Mouse (Mus musculus): ENCODE data around the gene AK157302.
"Not testable (repeated sequence)": the region's sequence is repeated elsewhere in the genome, so short reads cannot be mapped to it uniquely, and the experiment has no call there.

The AK157302 gene

GRCm38 (mm10) chr13:21495080-21495479 lies at the start of gene AK157302:
AK157302 (plus strand) TSS chr13:21495223.
- peak; percentile 19 to 25 for DNase-seq

DNA sequence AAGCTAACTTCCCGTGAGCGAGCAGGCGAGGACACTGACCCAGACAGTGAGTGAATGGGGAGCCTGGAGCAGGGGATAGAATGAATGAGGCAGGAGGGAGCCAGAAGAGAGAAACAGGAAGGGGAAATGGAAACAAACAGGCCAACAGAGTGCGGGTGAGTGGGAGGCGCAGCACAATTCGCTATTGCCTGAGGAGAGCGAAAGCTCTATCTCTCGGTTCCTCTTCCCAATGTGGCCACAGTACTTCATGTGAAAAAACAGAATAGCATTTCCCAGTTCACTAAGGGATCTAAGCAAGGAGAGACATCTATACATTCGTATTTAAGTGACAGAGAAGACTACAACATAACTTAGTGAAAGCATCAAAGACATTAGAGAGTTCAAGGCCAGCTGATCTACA lies 48.2 kb upstream of the AK157302 start:
- DNase-seq, result no peak

- DNase-seq, result no peak
These were observed 47.0 kb upstream of the AK157302 start for GRCm38 (mm10) chr13:21447856-21448614.

DNA sequence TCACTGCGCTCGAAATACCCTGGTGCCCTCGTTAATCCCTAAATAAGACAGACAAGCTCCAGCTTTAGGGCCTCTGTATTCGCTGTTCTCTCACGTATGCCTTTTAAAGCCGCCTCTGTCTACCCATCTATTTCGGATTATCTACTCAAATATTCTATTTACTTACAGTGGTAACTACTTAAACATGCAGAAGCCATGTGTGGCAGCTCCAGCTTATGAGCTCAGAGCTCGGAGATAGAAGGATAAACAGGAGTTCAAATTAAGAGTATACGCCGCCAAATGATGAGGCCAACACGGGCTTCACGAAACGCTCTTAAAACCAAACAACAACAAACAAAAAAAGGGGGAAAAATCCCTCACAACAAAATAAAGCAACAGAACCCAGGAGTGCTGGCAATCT lies 42.0 kb upstream of the AK157302 start:
- DNase-seq, result no peak

DNA sequence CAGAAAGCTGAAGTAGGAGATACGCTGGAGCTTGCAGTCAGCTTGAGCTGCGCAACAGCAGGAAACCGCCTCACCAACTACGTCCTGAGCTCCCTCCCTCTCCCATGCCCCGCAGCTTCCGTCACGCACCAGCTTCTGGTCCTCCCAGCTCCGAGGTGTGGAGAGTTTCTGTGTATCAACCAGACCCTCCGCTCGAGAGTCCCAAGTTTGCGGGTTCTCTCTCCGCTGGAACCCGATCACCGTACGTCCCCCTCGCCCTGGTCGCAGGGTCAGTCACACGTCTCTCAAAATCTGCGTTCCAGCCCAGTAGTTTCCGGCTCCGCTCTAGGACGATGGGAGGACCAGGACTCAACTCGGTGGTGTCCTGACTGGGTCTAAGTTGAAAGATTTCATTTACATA lies 41.6 kb upstream of the AK157302 start, which contains the start of gene Zscan26:
Gene Zscan26 (minus strand): TSS at position 282 of the 400 bp plus-strand sequence.
- DNase-seq, result peak; percentile 83 to 88

- DNase-seq, result no peak
These were observed 40.9 kb upstream of the AK157302 start for GRCm38 (mm10) chr13:21454133-21454532.

DNA sequence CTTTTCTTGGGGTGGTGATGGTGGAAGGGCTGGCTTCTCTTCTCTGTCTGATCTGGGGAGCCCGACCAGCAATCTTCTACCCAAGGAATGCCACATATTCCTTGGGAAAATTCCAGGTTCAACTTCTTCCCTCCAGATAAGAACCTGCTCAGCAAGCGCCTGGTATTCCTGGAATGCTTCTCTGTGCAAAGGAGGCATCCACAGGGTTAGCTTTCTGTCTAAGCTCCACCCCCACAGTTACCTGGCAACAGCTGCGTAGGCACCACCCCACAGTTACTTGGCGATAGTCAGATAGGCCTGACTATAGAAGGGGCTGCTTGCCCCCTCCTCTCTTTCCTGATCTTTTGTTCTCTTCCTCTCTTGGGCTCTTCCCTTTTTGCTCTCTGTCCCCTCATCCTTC lies 38.7 kb upstream of the AK157302 start:
- DNase-seq, result no peak

DNA sequence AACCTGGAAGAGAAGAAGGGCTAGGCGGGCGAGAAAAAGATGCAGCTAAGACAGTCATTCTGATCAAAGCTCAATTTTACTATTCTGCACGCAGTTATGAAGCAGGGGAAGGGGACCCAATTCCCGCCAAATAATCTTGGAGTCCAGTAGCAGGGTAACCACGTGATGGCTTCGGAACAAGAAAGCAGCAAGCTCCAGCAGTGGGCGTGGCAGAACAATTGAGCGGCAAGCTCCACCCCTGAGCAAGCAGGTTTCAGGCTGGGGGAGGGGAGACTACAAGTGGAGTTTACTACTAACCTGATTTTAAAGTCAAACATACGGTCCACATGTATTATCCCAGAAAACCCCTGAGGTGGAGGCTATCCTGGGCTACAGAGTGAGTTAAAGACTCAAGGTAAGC lies 32.5 kb upstream of the AK157302 start:
- DNase-seq, result not testable (repeated sequence)

DNA sequence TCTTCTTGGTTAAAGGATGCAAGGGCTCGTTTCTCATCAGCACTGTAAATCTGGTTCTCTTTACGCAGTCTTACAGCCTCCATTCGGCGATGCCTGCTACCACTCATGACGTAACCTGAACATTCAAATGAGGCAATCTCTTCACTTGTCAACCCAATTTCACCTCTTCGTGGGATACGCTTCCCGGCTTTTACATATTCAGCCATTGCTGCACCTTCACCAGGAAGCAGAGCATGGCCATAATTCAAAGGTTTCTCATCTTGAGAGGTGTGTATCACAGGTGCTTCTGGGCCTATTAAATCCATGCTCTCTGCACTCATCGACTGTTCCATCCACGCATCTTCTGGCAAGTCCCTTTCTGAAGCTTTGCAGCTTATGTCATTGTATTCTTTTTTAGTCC lies 27.7 kb upstream of the AK157302 start:
- DNase-seq, result no peak

DNA sequence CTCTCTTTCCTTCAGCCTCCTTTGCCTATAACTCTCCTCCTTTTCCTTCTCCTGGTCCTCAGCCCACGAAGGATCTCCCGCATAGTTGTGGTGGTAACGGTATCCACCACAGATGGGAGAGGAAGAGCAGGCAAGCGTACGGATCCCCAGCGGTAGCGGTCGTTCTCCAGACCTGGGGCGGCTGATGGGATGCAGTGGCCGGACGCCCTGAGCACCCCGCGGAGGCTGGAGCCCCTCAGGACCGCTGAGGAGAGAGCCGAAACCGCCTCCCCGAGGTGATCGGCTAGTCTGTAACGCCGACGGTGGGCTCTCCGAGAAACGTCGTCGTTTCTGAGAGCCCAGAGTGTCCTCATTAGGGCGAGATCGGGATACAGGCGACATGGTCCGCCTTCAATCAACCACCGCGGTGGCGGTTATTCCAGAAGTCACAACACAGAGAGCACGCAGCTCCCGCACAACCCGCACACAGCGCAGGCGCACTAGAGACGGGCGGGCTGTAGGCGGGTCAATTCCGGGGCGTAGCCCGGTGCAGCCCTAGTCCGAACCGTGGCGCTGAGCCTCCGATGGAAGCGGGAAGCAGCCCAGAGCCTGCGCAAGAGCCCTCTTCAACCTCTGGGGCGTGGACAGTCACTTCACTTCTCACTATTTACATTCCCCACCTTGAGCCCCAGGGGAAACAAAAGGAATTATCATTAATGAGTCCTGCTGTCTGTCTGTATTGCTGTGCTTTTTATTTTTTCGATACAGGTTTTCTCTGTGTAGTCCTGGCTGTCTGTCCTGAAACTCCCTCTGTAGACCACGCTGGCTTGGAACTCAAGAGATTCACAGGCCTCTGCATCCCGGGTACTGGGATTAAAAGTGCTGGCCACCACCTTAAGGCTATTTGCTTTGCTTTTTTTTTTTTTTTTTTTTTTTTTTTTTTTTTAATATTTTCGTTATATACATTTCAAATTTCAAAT lies 26.7 kb upstream of the AK157302 start, which contains the start of gene Nkapl:
Gene Nkapl (minus strand): TSS at position 449 of the 959 bp plus-strand sequence.
- DNase-seq, result peak; percentile 88 to 90

DNA sequence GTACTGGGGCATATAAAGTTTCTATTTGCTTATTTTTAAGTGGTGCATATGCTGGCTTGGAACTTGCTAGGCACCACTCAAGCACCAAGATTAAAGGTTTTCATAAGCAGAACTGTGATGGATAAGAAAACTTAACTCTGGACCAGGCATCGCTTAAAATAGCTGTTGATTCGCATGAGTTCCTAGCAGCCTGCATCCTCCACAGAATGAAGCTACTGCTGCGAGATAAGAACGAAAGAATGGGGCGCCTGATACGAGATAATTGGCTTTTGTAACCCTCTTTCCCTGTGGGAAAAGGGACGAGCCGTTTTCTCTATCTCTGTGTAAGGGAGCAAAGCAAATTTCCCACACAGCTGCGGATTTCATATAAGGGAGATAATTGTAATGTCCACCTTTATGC lies 25.9 kb upstream of the AK157302 start:
- DNase-seq, result no peak

- DNase-seq, result no peak
These were observed 22.6 kb upstream of the AK157302 start for GRCm38 (mm10) chr13:21472427-21472826.

DNA sequence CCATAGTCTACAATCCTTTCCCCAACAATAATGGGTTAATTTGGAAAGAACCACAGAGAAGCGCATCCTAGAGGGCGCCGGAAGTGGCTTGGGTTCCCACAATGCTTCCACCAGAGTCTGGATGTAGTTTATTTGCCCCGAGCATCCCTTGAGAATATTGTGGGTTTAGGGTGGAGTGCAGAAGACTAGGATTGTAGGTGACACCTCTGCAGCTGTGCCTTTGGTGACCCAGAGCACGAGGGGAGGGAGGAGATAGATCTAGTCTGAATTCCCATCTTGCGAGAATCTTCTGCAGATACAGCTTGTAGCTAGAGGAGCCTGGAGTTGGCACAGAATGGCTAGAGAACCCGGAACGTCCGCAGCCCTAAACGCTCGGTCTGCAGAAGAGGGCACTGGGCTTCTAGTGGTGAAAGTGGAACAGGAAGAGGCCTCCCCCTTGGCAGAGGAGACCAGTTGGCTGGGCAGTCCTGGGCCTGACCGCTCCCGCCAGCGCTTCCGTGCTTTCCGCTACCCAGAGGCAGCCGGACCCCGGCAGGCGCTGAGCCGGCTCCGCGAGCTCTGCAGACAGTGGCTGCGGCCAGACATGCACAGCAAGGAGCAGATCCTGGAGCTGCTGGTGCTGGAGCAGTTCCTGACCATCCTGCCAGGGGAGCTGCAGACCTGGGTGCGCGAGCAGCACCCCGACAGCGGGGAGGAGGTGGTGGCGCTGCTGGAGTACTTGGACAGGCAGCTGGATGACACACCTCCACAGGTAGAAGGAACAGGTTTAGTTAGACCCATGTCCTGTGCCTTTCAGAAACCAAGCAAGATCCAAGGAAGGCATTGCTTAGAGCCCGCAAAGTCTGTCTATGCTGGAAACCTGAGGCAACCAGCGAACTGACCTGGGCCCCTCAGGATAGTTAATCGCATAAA lies 16.0 kb upstream of the AK157302 start, which contains the start of the genes Zkscan4 and Gm10065:
Gene Zkscan4 (plus strand): TSS at position 149 of the 912 bp plus-strand sequence.
Gene Gm10065 (minus strand): TSS at position 683 of the 912 bp plus-strand sequence.
- peak; percentile 78 to 81 for DNase-seq

DNA sequence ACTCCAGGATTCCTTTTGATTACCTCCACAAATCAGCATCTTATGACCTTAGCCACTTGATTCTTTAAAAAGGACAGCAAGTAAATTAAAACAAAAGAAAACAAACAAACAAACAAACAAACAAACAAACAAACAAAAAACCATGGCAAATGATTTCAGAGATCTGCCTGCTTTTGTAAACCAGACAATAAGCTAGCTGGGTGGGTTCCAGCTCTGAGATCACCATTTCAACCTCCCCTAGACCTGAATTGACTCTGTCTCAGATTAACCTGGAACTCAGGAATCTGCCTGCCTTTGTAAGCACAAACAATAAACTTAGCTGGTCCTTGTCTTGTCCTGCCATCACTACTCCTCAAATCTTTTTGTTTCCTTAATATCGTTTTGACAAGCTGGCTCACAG lies 8.1 kb upstream of the AK157302 start:
- no peak for DNase-seq

DNA sequence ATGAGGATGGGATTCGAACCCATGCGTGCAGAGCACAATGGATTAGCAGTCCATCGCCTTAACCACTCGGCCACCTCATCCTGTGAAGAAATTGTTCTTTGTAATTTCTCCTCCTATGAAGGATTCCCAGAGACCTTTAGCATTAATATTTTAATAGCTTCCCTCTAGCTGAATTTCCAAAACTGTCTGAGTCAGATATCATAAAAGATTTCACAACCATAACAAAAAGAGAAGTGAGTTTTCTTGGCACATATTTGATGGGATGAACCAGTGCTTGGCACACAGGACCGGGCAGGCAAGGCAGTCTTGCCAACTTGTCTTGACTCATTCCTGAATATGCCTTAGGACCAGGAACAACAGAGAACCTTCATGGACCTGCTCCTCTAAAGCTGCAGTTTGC lies 2.2 kb upstream of the AK157302 start:
- no peak for DNase-seq

DNA sequence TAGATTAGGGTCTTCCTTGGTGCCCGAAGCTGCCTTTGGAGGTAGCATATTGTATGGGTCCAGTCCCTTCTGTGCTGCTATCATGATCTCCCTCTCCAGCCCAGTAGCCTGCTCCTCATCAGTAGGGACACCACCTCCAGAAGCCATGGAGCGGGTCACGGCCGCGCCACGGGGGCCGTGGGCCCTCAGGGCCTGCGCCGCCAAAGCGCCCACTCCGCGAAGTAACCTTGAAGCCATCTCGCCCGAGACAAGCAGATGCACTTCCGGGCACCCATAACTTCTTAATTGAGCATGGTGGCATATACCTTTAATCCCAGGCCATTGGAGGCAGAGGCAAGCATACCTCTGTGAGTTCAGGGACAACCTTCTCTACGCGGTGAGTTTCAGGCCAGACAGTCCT lies 6.2 kb downstream of the AK157302 start, which contains the start of gene Gm11273:
Gene Gm11273 (minus strand): TSS at position 237 of the 400 bp plus-strand sequence.
- not testable (repeated sequence) for DNase-seq

DNA sequence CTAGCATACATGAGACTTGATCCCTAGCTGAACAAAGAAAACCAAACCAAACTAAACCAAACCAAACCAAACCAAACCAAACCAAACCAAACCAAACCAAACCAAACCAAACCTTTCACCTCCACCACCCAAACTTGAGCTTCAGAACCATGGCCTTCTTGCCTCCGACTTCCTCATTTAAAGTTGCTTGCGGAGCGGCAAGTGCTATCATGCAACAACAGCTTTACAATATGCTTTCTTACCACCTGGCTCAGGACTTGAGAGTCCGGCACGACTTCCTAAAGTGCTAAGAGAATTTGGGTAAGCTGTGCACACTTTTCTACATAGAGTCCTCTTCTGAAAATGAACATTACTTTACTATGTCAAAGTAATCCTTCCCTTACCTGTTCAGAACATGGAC lies 7.3 kb downstream of the AK157302 start:
- no peak for DNase-seq

GRCm38 (mm10) chr13:21506221-21506649 lies 11.2 kb downstream of the AK157302 start:
- peak; percentile 81 to 82 for DNase-seq

GRCm38 (mm10) chr13:21530136-21530535 lies 35.1 kb downstream of the AK157302 start:
- no peak for DNase-seq

- peak; percentile 90 to 92 for DNase-seq
These were observed 35.8 kb downstream of the AK157302 start, which contains the start of gene Zkscan8 for GRCm38 (mm10) chr13:21530781-21531201. Zkscan8 (minus strand) TSS chr13:21531120.

DNA sequence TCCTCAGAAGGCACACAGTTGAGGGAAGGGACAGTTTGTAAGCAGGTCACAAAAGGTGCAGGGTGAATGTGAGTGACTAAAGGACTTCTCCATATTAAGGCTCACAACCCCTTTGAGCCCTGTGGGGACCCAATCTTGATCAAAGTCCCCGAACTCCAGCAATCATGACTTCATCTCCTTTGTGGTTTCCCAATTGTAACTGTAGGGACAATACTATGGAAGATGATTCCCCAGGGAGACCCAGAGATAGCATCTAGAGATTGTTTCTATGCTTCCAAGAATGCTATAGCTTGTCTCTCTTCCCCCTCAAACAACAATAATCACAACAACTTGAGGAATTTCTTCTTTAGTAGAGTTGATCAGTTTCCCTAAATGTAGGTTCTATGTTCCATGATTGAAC lies 47.7 kb downstream of the AK157302 start, which contains the start of gene Olfr1366:
Gene Olfr1366 (minus strand): TSS at position 101 of the 400 bp plus-strand sequence.
- no peak for DNase-seq

All from cerebellum, adult 18-20 months (tissue).